10 mouse cellular contexts compared by ENCODE assay signal in genomic region chr5:102719368-102719972, GRCm38 (mm10).
DNase-seq lines count a peak whose midpoint lies in the region; ATAC-seq lines count a peak whose summit lies in the region.
"Had no signal": no experiment of that assay in that cellular context is flagged by ENCODE, and none has a peak within 500 bp of the region (broad histone marks: within the 10 kb centered on the region; RNA-seq: fewer than 3 reads in every experiment).

No protein-coding gene starts in this region.

- no peak overlapping the region for H3K4me3 ChIP-seq in hindbrain, embryonic 16.5 days (ENCODE audit: low read length)
- no peak overlapping the region for H3K4me3 ChIP-seq in hindbrain, embryonic 12.5 days
- H3K4me3 ChIP-seq in kidney, embryonic 15.5 days (replicated peaks): no peak overlapping the region
- H3K4me3 ChIP-seq: myocyte had no signal

- no peaks in the 10 kb centered on the region for H3K36me3 ChIP-seq in hindbrain, embryonic 16.5 days (ENCODE audit: control insufficient read depth, insufficient read depth, low read length)
- H3K36me3 ChIP-seq in hindbrain, embryonic 12.5 days: no peaks in the 10 kb centered on the region
- no peaks in the 10 kb centered on the region for H3K36me3 ChIP-seq in kidney, embryonic 15.5 days

- WGBS in hindbrain, embryonic 16.5 days: 61% methylated on average over 8 of the region's 8 CpGs
- WGBS in hindbrain, embryonic 12.5 days: 75% methylated on average over 8 of the region's 8 CpGs
- 38% methylated on average over 8 of the region's 8 CpGs for WGBS in kidney, embryonic 15.5 days

- peaks cover 3% of the 10 kb centered on the region for H3K4me1 ChIP-seq in hindbrain, embryonic 16.5 days (ENCODE audit: control insufficient read depth, insufficient read depth, low read depth, low read length)
- H3K4me1 ChIP-seq in hindbrain, embryonic 12.5 days: 0 out of 2 replicates have a peak, but pooled peaks cover 3% of the 10 kb centered on the region
- H3K4me1 ChIP-seq in kidney, embryonic 15.5 days: peaks cover 4% of the 10 kb centered on the region; the same call in 1 of the 2 replicates

- no peak overlapping the region for H3K9ac ChIP-seq in hindbrain, embryonic 16.5 days (ENCODE audit: low read depth, low read length)
- H3K9ac ChIP-seq in hindbrain, embryonic 12.5 days: no peak overlapping the region
- no peak overlapping the region for H3K9ac ChIP-seq in kidney, embryonic 15.5 days

- no peaks in the 10 kb centered on the region for H3K9me3 ChIP-seq in hindbrain, embryonic 16.5 days (ENCODE audit: control insufficient read depth, low read length)
- no peaks in the 10 kb centered on the region for H3K9me3 ChIP-seq in hindbrain, embryonic 12.5 days (replicated peaks)
- H3K9me3 ChIP-seq in kidney, embryonic 15.5 days (replicated peaks): no peaks in the 10 kb centered on the region

- H3K4me2 ChIP-seq in hindbrain, embryonic 16.5 days (ENCODE audit: low read length): no peak overlapping the region
- no peak overlapping the region for H3K4me2 ChIP-seq in hindbrain, embryonic 12.5 days (replicated peaks)
- no peak overlapping the region for H3K4me2 ChIP-seq in kidney, embryonic 15.5 days
- H3K4me2 ChIP-seq: heart, embryonic 11.5 days had no signal

- peak; percentile 18 for DNase-seq in ovary, postnatal 36 days (ENCODE audit: low spot score)
- no peak for DNase-seq in ovary, postnatal 10 days (ENCODE audit: low spot score)
- DNase-seq in right cerebral cortex, postnatal 10 days (ENCODE audit: low spot score in 2 of 2): no peak
- DNase-seq in frontal cortex, postnatal 36 days (ENCODE audit: low spot score in 2 of 2): no peak
- DNase-seq: right cerebral cortex, postnatal 25 days had no signal

- H3K27ac ChIP-seq in hindbrain, embryonic 16.5 days (ENCODE audit: low read depth, low read length): no peak overlapping the region
- H3K27ac ChIP-seq in hindbrain, embryonic 12.5 days: no peak overlapping the region
- H3K27ac ChIP-seq in kidney, embryonic 15.5 days: no peak overlapping the region

- H3K27me3 ChIP-seq in hindbrain, embryonic 16.5 days (replicated peaks; ENCODE audit: control insufficient read depth, insufficient read depth, low read length): no peaks in the 10 kb centered on the region
- H3K27me3 ChIP-seq in hindbrain, embryonic 12.5 days: no peaks in the 10 kb centered on the region
- no peaks in the 10 kb centered on the region for H3K27me3 ChIP-seq in kidney, embryonic 15.5 days

- 0 out of 2 replicates have a peak, but pooled peaks have one; percentile 63 for ATAC-seq in hindbrain, embryonic 16.5 days
- ATAC-seq in hindbrain, embryonic 12.5 days (ENCODE audit: low FRiP score): no peak
- ATAC-seq in kidney, embryonic 15.5 days (replicated peaks; ENCODE audit: low FRiP score): peak; percentile 52; the same call in 1 of the 2 replicates
